20 mouse cellular contexts compared by ENCODE assay signal in the genomic region with DNA sequence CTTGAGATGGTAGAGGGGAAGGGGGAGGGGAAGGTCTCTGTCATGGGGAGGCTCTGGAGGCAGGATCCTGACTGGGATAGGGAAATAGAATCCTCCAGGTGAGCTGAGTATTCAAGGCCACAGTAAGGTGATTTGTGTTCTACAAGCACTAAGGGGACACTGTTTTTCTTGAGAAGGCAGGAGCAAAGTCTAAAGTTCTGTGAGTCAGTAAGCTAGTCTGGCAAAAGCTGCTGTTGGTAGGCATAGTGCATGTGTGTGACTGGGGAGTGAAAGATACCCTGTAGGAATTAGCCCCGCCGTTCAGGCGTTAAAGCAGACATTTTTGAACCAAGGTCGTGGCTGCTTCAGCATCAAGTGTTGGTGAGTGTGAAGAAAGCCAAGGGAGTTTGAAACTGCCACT. TPM values are rescaled to one million over a fixed set of nuclear protein-coding genes. Genes with fewer than 3 reads are reported as not detected.
"Had no signal": no experiment of that assay in that cellular context is flagged by ENCODE, and none has a peak within 500 bp of the region (broad histone marks: within the 10 kb centered on the region; RNA-seq: fewer than 3 reads in every experiment).

No protein-coding gene starts in this region.

RNA-seq across cellular contexts. Expression of a gene that starts 23.2 kb away (rescaled TPM):
- polyA plus RNA-seq: forebrain, postnatal 0 days; gonadal fat pad, adult 2 months; heart, adult 2 months; heart, embryonic 11.5 days; heart, embryonic 13.5 days; heart, embryonic 15.5 days; heart, postnatal 0 days; hindbrain, embryonic 11.5 days; hindbrain, embryonic 13.5 days; hindbrain, embryonic 15.5 days; hindbrain, postnatal 0 days; intestine, embryonic 14.5 days; kidney, embryonic 15.5 days; limb, embryonic 10.5 days; limb, embryonic 12.5 days; limb, embryonic 14.5 days; liver, embryonic 11.5 days; liver, embryonic 13.5 days; liver, embryonic 15.5 days; liver, postnatal 0 days had no signal

RNA-seq across cellular contexts. Expression of a gene that starts 32.6 kb away (rescaled TPM):
- polyA plus RNA-seq: forebrain, postnatal 0 days; gonadal fat pad, adult 2 months; heart, embryonic 11.5 days; heart, embryonic 13.5 days; heart, embryonic 15.5 days; heart, postnatal 0 days; hindbrain, embryonic 11.5 days; hindbrain, embryonic 13.5 days; hindbrain, embryonic 15.5 days; hindbrain, postnatal 0 days; intestine, embryonic 14.5 days; kidney, embryonic 15.5 days; limb, embryonic 10.5 days; limb, embryonic 12.5 days; limb, embryonic 14.5 days; liver, embryonic 11.5 days; liver, embryonic 13.5 days; liver, embryonic 15.5 days; liver, postnatal 0 days had no signal
